Mouse (Mus musculus) retina, embryonic 14.5 days (tissue): ENCODE results near the gene Bcl6.

Source experiments
- DNase-seq: peaks from one replicate; pipeline ENCODE4 v3.0.0-alpha.2; 2015; ENCODE audit warnings: low spot score

Bcl6 gene

DNA sequence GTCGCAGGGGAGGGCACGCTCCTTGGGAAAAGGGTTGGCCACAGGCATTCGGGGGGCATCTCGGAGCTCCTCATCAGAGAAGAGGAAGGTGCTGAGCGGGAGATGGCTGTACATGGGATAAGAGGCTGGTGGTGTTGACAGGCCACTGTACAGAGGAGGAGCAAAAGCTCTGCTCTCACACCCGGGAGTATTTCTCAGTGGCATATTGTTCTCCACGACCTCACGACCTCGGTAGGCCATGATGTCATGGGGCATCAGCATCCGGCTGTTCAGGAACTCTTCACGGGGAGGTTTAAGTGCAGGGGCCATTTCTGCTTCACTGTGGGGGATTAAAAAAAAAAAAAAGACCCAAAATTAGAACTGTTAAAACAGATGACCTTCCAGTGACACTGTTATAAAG is 15.8 kb downstream of the Bcl6 start:
- DNase-seq: peak; percentile 26

- DNase-seq: no peak
Observed at GRCm38 (mm10) chr16:23972126-23972740, 16.4 kb downstream of the Bcl6 start.

- DNase-seq: no peak
Observed at GRCm38 (mm10) chr16:23969919-23970318, 18.7 kb downstream of the Bcl6 start.

DNA sequence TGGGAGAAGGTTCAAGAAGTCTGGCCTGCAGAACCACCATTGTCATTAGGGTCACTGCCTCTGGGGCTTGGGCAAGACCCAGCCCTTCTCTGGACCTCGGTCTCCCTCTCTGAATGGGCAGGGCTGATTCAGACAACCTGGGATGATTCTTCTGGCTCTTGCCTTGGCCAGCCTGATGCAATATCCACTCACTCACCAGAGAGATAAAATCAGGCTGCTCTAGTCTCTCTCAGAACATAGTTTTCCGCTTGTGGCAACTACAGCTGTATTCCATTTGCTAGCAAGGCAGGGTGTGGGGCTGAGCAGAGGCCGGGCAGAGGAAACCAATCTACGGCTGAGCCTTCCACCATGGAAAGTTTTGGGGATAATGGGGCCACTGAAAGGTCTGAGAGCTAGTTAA is 19.8 kb downstream of the Bcl6 start:
- DNase-seq: no peak

- no peak for DNase-seq
Observed at GRCm38 (mm10) chr16:23967301-23967700, 21.4 kb downstream of the Bcl6 start.

DNA sequence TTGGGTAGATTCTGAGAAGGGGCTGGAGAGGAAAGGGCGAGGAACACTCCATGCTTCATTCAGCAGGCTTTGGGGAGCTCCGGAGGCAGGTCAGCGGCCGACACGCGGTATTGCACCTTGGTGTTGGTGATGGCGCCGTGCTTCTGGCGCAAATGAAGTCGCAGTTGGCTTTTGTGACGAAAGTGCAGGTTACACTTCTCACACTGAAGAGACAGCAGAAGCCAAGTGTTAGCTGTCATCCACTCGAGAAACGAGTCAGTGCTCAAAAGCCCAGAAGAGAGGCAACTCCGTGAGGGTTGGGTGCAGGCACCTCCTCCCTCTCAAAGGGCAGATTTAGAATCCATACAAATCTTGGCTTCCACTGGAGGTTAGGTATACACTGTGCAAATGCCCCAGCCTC is 22.6 kb downstream of the Bcl6 start:
- DNase-seq: no peak

GRCm38 (mm10) chr16:23964706-23965367 is 23.8 kb downstream of the Bcl6 start:
- DNase-seq: no peak

GRCm38 (mm10) chr16:23963896-23964668 is 24.6 kb downstream of the Bcl6 start:
- no peak for DNase-seq

GRCm38 (mm10) chr16:23962401-23962800 is 26.3 kb downstream of the Bcl6 start:
- no peak for DNase-seq

- no peak for DNase-seq
Observed at GRCm38 (mm10) chr16:23958938-23959337, 29.7 kb downstream of the Bcl6 start.

DNA sequence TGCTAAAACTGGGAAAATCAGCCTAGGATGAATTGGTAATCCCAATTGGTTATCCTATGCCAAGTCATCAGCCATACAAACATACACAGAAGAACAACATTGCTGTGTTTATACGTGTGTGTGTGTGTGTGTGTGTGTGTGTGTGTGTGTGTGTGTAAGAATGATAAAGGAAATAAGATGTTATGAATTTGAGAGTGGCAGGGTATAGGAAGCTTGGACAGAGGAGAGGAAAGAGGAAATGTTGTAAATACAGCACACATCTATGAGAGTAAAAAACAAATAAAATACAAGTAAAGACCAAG is 34.7 kb downstream of the Bcl6 start:
- DNase-seq: no peak

- peak; percentile 80 for DNase-seq
Observed at GRCm38 (mm10) chr16:23953189-23953958, 35.3 kb downstream of the Bcl6 start.

DNA sequence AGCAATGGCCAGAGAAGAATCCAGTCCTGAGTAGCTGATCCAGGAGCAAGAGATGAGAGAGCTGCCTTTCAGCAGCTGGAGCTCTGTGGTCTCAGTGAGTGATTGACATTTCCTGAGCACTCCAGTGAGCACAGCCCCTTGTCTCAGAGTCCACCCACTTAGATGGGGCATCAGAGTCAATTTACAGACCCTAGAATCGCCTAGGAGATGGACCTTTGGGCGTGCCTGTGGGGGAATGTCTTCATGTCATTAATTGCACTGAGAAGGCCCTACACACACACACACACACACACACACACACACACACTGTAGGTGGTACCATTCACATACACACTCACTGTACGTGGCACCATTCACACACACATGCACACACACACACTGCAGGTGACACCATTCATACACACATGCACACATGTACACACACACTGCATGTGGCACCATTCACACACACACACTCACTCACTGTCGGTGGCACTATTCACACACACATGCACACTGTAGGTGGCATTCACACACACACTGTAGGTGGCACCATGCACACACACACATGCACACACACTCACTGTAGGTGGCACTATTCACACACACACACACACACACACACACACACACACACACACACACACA is 36.4 kb downstream of the Bcl6 start:
- DNase-seq: no peak

GRCm38 (mm10) chr16:23947654-23948053 is 41.0 kb downstream of the Bcl6 start:
- no peak for DNase-seq

GRCm38 (mm10) chr16:23944801-23945200 is 43.9 kb downstream of the Bcl6 start:
- no peak for DNase-seq

- no peak for DNase-seq
Observed at GRCm38 (mm10) chr16:23934397-23934796, 54.3 kb downstream of the Bcl6 start.

- DNase-seq: no peak
Observed at GRCm38 (mm10) chr16:23932294-23932693, 56.4 kb downstream of the Bcl6 start, which contains the start of gene Rtp2. Rtp2 (minus strand) TSS chr16:23932394.

DNA sequence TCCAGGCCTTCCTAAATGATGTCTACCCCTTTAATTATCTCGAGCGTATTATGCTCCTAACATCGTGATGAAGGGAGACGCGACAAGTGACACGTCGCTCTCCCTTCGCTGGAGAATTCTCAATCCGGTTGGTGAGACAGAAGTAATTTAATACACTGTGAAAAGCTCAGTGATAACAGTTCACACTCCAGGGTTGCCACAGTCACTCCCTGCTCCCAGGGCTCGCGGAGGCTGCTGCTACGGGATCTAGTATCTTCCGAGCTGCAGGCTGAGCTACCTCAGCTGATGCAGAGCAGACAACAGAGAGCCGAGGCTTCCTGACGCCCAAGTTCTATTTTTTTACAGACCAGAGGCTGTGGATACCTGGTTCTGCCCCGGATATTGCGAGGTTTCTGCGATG is 57.4 kb downstream of the Bcl6 start:
- no peak for DNase-seq

DNA sequence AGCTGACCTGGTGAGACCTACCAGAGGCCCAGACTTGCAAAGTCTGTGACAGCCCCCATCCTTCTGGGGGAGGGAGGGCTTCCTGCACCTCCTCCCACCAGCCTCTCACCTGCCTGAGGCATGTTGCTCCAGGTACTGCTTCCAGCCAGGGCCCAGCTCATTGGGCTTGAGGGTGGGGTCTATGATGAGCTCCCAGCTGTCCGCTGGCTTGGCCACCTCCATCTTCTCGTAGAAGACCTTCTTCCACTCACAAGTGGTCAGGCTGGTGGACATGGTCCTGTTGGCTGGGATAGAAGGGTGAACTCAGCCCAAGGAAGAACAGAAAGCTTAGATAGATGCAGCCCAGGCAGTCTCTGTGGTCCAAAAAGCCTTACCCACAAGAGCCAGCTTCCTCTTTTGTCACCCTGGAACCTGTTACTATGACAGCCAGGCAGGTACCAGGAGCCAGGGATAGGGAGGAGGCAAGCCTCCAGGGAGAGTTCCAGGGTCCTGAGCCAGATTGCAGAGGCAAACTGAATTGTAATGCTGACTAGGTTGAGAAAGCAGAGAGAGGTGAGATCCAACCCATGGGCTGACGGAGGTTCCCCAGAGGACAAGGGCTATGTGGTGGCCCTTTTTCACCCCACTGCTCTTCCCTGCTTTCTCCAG is 58.1 kb downstream of the Bcl6 start:
- DNase-seq: no peak

DNA sequence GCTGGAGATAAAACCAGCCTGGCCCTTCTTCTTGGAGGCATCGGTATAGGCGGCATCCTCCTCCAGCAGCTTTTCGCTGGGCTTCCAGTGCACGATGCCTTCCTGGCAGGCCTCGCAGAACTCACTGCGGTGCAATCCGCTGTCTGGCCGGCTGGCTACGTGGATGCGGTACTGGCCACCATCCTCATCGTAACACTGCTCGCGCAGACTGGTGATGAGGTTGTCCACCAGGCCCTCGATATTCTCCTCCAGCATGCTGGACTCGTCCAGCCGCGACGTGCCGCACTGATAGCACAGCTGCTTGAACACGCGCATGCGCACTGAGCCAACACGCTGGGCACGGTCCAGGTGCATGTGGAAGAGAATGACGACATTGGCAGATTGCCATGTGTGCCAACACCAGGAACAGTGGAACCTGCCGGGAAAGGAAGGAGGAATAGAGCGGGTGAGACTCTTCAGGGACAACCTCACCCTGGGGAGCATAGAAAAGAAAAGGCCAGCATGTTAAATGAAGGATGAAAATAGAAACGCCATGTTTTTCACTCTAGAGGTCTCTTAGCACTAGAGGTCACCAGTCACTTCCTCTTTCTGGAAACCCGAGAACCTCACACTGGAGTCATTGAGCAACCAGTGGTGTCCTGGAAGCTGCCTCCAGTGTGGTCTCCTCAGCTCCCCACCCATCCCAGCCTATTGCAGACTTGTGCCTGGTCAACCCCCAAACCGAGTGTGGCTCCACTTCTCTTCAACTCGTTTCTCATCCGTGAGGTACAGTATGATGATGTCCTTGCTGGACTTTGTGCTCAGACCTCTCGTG is 61.1 kb downstream of the Bcl6 start:
- DNase-seq: no peak

DNA sequence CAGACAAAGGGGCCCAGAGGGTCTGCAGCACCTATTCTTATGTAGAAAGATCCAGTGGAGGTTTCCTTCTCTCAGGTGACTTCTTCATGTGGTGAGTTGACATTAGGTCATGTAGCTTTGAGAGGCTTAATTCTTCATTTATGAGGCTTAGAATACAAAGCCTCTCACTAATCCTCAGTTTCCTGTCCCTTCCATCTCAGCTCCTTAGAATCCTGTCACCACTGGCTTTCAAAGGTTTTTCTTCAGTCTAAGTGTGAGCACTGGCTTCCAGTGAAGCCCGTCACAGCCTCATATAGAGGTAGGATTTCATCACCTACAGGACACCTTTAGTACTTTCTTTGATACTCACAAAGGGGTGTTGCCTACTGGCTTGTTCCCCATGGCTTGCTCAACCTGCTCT is 65.7 kb downstream of the Bcl6 start:
- DNase-seq: no peak
